Mouse (Mus musculus) C2C12 (cell line): ENCODE measurements at regions not wholly inside any gene's neighbourhood (a gene's known extent, or its start where the extent isn't known, plus 50 kb on each side); places are given as distances from the start of the nearest gene placed in this dataset.

Experiments
- CTCF ChIP-seq: IDR thresholded peaks from one replicate; pipeline ENCODE4 v1.5.1; 2011; ENCODE audit not compliant: control insufficient read depth, insufficient read depth, insufficient read length
- MAX ChIP-seq: IDR thresholded peaks from one replicate; pipeline ENCODE4 v1.6.1; 2011; ENCODE audit warnings: mild to moderate bottlenecking, control low read depth
- USF1 ChIP-seq: IDR thresholded peaks from one replicate; pipeline ENCODE4 v1.6.1; 2011; ENCODE audit warnings: low read depth, mild to moderate bottlenecking, control low read depth, moderate library complexity

- TF ChIP-seq USF1 (no peak), MAX (no peak), CTCF (no peak)
Measured at GRCm38 (mm10) chr10:87674740-87675420, 153.3 kb downstream of the Pah start.
